Mouse (Mus musculus) lung, embryonic 16.5 days (tissue): ENCODE measurements around the gene St3gal2. TPM values are rescaled to one million over a fixed set of nuclear protein-coding genes. Genes with fewer than 3 reads are reported as not detected.
A peak's percentile ranks its signal among the peaks of the same experiment; 100 is the strongest.
"Not testable (repeated sequence)": the region's sequence is repeated elsewhere in the genome, so short reads cannot be mapped to it uniquely, and the experiment has no call there.

Experiments
- ATAC-seq: fragments of 200-750 bp; cut with Nextera tagmentation; 2 replicates; pipeline ENCODE4 v1.8.0; 2017; ENCODE audit warnings: low read depth, mild to moderate bottlenecking, moderate library complexity
- H3K27ac ChIP-seq: fragments of 300-500 bp; sonication (generic); 2 replicates; pipeline ENCODE4 v1.5.1; 2014; ENCODE audit warnings: mild to moderate bottlenecking, control low read depth, low read length
- H3K27me3 ChIP-seq: fragments of 300-500 bp; sonication (generic); 2 replicates; pipeline ENCODE4 v1.6.1; 2014; ENCODE audit warnings: low read depth, low read length, mixed read lengths; ENCODE audit not compliant: control insufficient read depth, insufficient read depth
- H3K36me3 ChIP-seq: fragments of 300-500 bp; sonication (generic); 2 replicates; pipeline ENCODE4 v1.6.1; 2014; ENCODE audit warnings: low read length; ENCODE audit not compliant: control insufficient read depth, insufficient read depth
- H3K4me1 ChIP-seq: fragments of 300-500 bp; sonication (generic); replicated peaks from 2 replicates; pipeline ENCODE4 v1.6.1; 2014; ENCODE audit warnings: low read length, mixed read lengths; ENCODE audit not compliant: control insufficient read depth, insufficient read depth
- H3K4me2 ChIP-seq: fragments of 300-500 bp; sonication (generic); 2 replicates; pipeline ENCODE4 v1.6.1; 2014; ENCODE audit warnings: low read depth, low read length, control low read depth
- H3K4me3 ChIP-seq: fragments of 300-500 bp; sonication (generic); 2 replicates; pipeline ENCODE4 v1.5.1; 2014; ENCODE audit warnings: mild to moderate bottlenecking, low read length, control low read depth
- H3K9ac ChIP-seq: fragments of 300-500 bp; sonication (generic); 2 replicates; pipeline ENCODE4 v1.6.1; 2014; ENCODE audit warnings: low read length, control low read depth
- H3K9me3 ChIP-seq: fragments of 300-500 bp; sonication (generic); 2 replicates; pipeline ENCODE4 v1.6.1; 2016; ENCODE audit warnings: low read length; ENCODE audit not compliant: control insufficient read depth
- WGBS: fragments of 180-500 bp; shearing (Covaris S2); extraction: QIAGEN DNeasy Blood & Tissue Kit; methylation state at CpG from one replicate; pipeline ENCODE4 v1.1.7; 2014; 5-methylcytosine and 5-hydroxymethylcytosine counted together
- microRNA-seq: library from miRNA; unstranded; fragments of <30 nt; microRNA quantifications from one replicate; pipeline ENCODE4, GENCODE M21; 2016
- polyA plus RNA-seq: library from polyadenylated mRNA; unstranded; fragments of >200 nt; fragmentation: Nextera tagmentation; extraction: Ambion mirVana; gene quantifications from 2 replicates; pipeline ENCODE4 v1.2.1, GENCODE M21; 2015

The St3gal2 gene
- polyA plus RNA-seq, 1 experiment from 2014 or later = 19.5 TPM

GRCm38 (mm10) chr8:110996641-110997430 lies 77.1 kb downstream of the St3gal2 start:
- Histone ChIP-seq H3K4me3 (peak overlapping the region; percentile 57), H3K4me1 (peaks cover 11% of the 10 kb centered on the region), H3K27ac (peak overlapping the region; percentile 81; the same call in 1 of the 2 replicates), H3K36me3 (peaks cover 10% of the 10 kb centered on the region), H3K27me3 (no peaks in the 10 kb centered on the region), H3K9me3 (no peaks in the 10 kb centered on the region), H3K4me2 (peak overlapping the region; percentile 68), H3K9ac (peak overlapping the region; percentile 79)
- WGBS = 28% methylated on average over 16 of the region's 16 CpGs
- ATAC-seq = no peak

- peaks cover 3% of the 10 kb centered on the region; the same call in 1 of the 2 replicates for H3K36me3 ChIP-seq
- WGBS = 3% methylated on average over 58 of the region's 58 CpGs
- H3K27me3 ChIP-seq = no peaks in the 10 kb centered on the region
- peak within 1 kb of the TSS; percentile 81 for H3K27ac ChIP-seq
- ATAC-seq = peak; percentile 97
- peaks cover 11% of the 10 kb centered on the region for H3K4me1 ChIP-seq
- H3K4me2 ChIP-seq = peak within 1 kb of the TSS; percentile 68
- peak within 1 kb of the TSS; percentile 79 for H3K9ac ChIP-seq
- peak within 1 kb of the TSS; percentile 57 for H3K4me3 ChIP-seq
- H3K9me3 ChIP-seq = no peaks in the 10 kb centered on the region
These were observed 78.1 kb downstream of the St3gal2 start, which contains the start of gene Ddx19a for GRCm38 (mm10) chr8:110997547-110998531. TSS of gene Ddx19a (minus strand) at chr8:110997800.

- H3K4me3 ChIP-seq, H3K9me3 ChIP-seq, H3K4me1 ChIP-seq, H3K9ac ChIP-seq, H3K4me2 ChIP-seq, H3K27me3 ChIP-seq: not testable (repeated sequence)
- H3K27ac ChIP-seq = 0 out of 2 replicates have a peak overlapping the region, but pooled peaks have one; percentile 31
- H3K36me3 ChIP-seq = peaks cover 14% of the 10 kb centered on the region
- ATAC-seq = peak; percentile 88
- 61% methylated on average over 8 of the region's 10 CpGs for WGBS
These were observed 90.7 kb downstream of the St3gal2 start for GRCm38 (mm10) chr8:111010230-111010991.

Small RNA genes within 50 kb of the gene (microRNA-seq; reads per million reads assigned to microRNA genes)
- 0.59 reads per million for gene Mir3473d

Other genes with a start within 250 kb of the St3gal2 start
- 13.2 and 15.5 TPM in 2 replicates for gene Mtss1l, start 198.4 kb upstream of the St3gal2 start, polyA plus RNA-seq
- 4.9 and 6.5 TPM in 2 replicates for gene Il34, start 114.0 kb upstream of the St3gal2 start, polyA plus RNA-seq
- 73.9 and 74.9 TPM in 2 replicates for gene Cog4, start 73.3 kb upstream of the St3gal2 start, polyA plus RNA-seq
- gene Sf3b3, start 73.1 kb upstream of the St3gal2 start, polyA plus RNA-seq = 132 and 140 TPM in 2 replicates
- 9.8 and 10.6 TPM in 2 replicates for gene Fuk, start 17.4 kb upstream of the St3gal2 start, polyA plus RNA-seq
- 12.9 and 13.5 TPM in 2 replicates for gene Ddx19a, start 77.9 kb downstream of the St3gal2 start, polyA plus RNA-seq
- 6.0 and 7.2 TPM in 2 replicates for gene Ddx19b, start 111.8 kb downstream of the St3gal2 start, polyA plus RNA-seq
- gene Aars, start 113.2 kb downstream of the St3gal2 start, polyA plus RNA-seq = 47.2 and 50.9 TPM in 2 replicates
- 2.1 and 5.4 TPM in 2 replicates for gene Exosc6, start 136.4 kb downstream of the St3gal2 start, polyA plus RNA-seq
- not detected in 2 replicates for gene Clec18a, start 172.5 kb downstream of the St3gal2 start, polyA plus RNA-seq
- gene Pdpr, start 174.7 kb downstream of the St3gal2 start, polyA plus RNA-seq = 9.2 and 9.6 TPM in 2 replicates